Mouse (Mus musculus): ENCODE measurements at regions not wholly inside any gene's neighbourhood (a gene's known extent, or its start where the extent isn't known, plus 50 kb on each side); places are given as distances from the start of the nearest gene placed in this dataset.
"Not testable (repeated sequence)": the region's sequence is repeated elsewhere in the genome, so short reads cannot be mapped to it uniquely, and the experiment has no call there.

GRCm38 (mm10) chr15:92965556-92965955 lies 309.4 kb downstream of the Gxylt1 start:
- Histone ChIP-seq H3K4me3 (ENCODE audit: insufficient read depth, low read length) (no peak overlapping the region), H3K27ac (ENCODE audit: insufficient read depth, low read length) (no peak overlapping the region), H3K4me1 (ENCODE audit: control insufficient read depth, insufficient read depth, low read length) (no peaks in the 10 kb centered on the region)
- TF ChIP-seq POLR2A (IDR thresholded peaks at IDR 0.05; ENCODE audit: extremely low read depth, insufficient read depth, low read length) (no peak), CTCF (IDR thresholded peaks at IDR 0.05; ENCODE audit: extremely low read depth, insufficient read depth, low read length) (no peak)

GRCm38 (mm10) chr15:92964901-92965300 lies 310.1 kb downstream of the Gxylt1 start:
- TF ChIP-seq CTCF (IDR thresholded peaks at IDR 0.05; ENCODE audit: extremely low read depth, insufficient read depth, low read length) (no peak), POLR2A (IDR thresholded peaks at IDR 0.05; ENCODE audit: extremely low read depth, insufficient read depth, low read length) (no peak)
- no peaks in the 10 kb centered on the region for H3K4me1 ChIP-seq (ENCODE audit: control insufficient read depth, insufficient read depth, low read length)

GRCm38 (mm10) chr15:92964131-92964530 lies 310.8 kb downstream of the Gxylt1 start:
- no peak overlapping the region for H3K27ac ChIP-seq (ENCODE audit: insufficient read depth, low read length)

More at GRCm38 (mm10) chr15:92964901-92965300, 310.1 kb downstream of the Gxylt1 start:
- H3K4me3 ChIP-seq (ENCODE audit: insufficient read depth, low read length), result no peak overlapping the region
- H3K27ac ChIP-seq (ENCODE audit: insufficient read depth, low read length), result no peak overlapping the region

GRCm38 (mm10) chr15:92950912-92951311 lies 324.1 kb downstream of the Gxylt1 start:
- H3K4me3 ChIP-seq (ENCODE audit: insufficient read depth, low read length); H3K27ac ChIP-seq (ENCODE audit: insufficient read depth, low read length); H3K4me1 ChIP-seq (ENCODE audit: control insufficient read depth, insufficient read depth, low read length): not testable (repeated sequence)

More at GRCm38 (mm10) chr15:92964131-92964530, 310.8 kb downstream of the Gxylt1 start:
- no peak for TF ChIP-seq CTCF (IDR thresholded peaks at IDR 0.05; ENCODE audit: extremely low read depth, insufficient read depth, low read length)
- TF ChIP-seq POLR2A (IDR thresholded peaks at IDR 0.05; ENCODE audit: extremely low read depth, insufficient read depth, low read length), result no peak
- Histone ChIP-seq H3K4me3 (ENCODE audit: insufficient read depth, low read length) (no peak overlapping the region), H3K4me1 (ENCODE audit: control insufficient read depth, insufficient read depth, low read length) (no peaks in the 10 kb centered on the region)

- H3K4me3 ChIP-seq (ENCODE audit: insufficient read depth, low read length), result no peak overlapping the region
- no peak for TF ChIP-seq POLR2A (IDR thresholded peaks at IDR 0.05; ENCODE audit: extremely low read depth, insufficient read depth, low read length)
- no peak for TF ChIP-seq CTCF (IDR thresholded peaks at IDR 0.05; ENCODE audit: extremely low read depth, insufficient read depth, low read length)
Observed at GRCm38 (mm10) chr15:92946216-92946615, 328.8 kb downstream of the Gxylt1 start.

GRCm38 (mm10) chr15:92903821-92904220 lies 371.2 kb downstream of the Gxylt1 start:
- TF ChIP-seq CTCF (IDR thresholded peaks at IDR 0.05; ENCODE audit: extremely low read depth, insufficient read depth, low read length), result no peak
- TF ChIP-seq POLR2A (IDR thresholded peaks at IDR 0.05; ENCODE audit: extremely low read depth, insufficient read depth, low read length), result no peak
- no peak overlapping the region for H3K4me3 ChIP-seq (ENCODE audit: insufficient read depth, low read length)
- H3K27ac ChIP-seq (ENCODE audit: insufficient read depth, low read length), result no peak overlapping the region
- no peaks in the 10 kb centered on the region for H3K4me1 ChIP-seq (ENCODE audit: control insufficient read depth, insufficient read depth, low read length)

More at GRCm38 (mm10) chr15:92946216-92946615, 328.8 kb downstream of the Gxylt1 start:
- Histone ChIP-seq H3K4me1 (ENCODE audit: control insufficient read depth, insufficient read depth, low read length) (peaks cover 1% of the 10 kb centered on the region; the same call in 1 of the 2 replicates), H3K27ac (ENCODE audit: insufficient read depth, low read length) (no peak overlapping the region)

- Histone ChIP-seq H3K4me1 (ENCODE audit: control insufficient read depth, insufficient read depth, low read length) (no peaks in the 10 kb centered on the region), H3K4me3 (ENCODE audit: insufficient read depth, low read length) (no peak overlapping the region), H3K27ac (ENCODE audit: insufficient read depth, low read length) (no peak overlapping the region)
- TF ChIP-seq CTCF (IDR thresholded peaks at IDR 0.05; ENCODE audit: extremely low read depth, insufficient read depth, low read length), result no peak
- TF ChIP-seq POLR2A (IDR thresholded peaks at IDR 0.05; ENCODE audit: extremely low read depth, insufficient read depth, low read length), result no peak
Observed at GRCm38 (mm10) chr15:92897277-92897676, 377.7 kb downstream of the Gxylt1 start.

- TF ChIP-seq CTCF (IDR thresholded peaks at IDR 0.05; ENCODE audit: extremely low read depth, insufficient read depth, low read length) (no peak), POLR2A (IDR thresholded peaks at IDR 0.05; ENCODE audit: extremely low read depth, insufficient read depth, low read length) (no peak)
- no peak overlapping the region for H3K27ac ChIP-seq (ENCODE audit: insufficient read depth, low read length)
Observed at GRCm38 (mm10) chr15:92895836-92896235, 379.1 kb downstream of the Gxylt1 start.

GRCm38 (mm10) chr15:92876438-92876837 lies 398.5 kb downstream of the Gxylt1 start:
- Histone ChIP-seq H3K27ac (ENCODE audit: insufficient read depth, low read length) (no peak overlapping the region), H3K4me3 (ENCODE audit: insufficient read depth, low read length) (no peak overlapping the region), H3K4me1 (ENCODE audit: control insufficient read depth, insufficient read depth, low read length) (no peaks in the 10 kb centered on the region)
- TF ChIP-seq CTCF (IDR thresholded peaks at IDR 0.05; ENCODE audit: extremely low read depth, insufficient read depth, low read length), result no peak
- no peak for TF ChIP-seq POLR2A (IDR thresholded peaks at IDR 0.05; ENCODE audit: extremely low read depth, insufficient read depth, low read length)

More at GRCm38 (mm10) chr15:92895836-92896235, 379.1 kb downstream of the Gxylt1 start:
- Histone ChIP-seq H3K4me3 (ENCODE audit: insufficient read depth, low read length) (no peak overlapping the region), H3K4me1 (ENCODE audit: control insufficient read depth, insufficient read depth, low read length) (no peaks in the 10 kb centered on the region)

GRCm38 (mm10) chr15:92864106-92864505 lies 410.9 kb downstream of the Gxylt1 start:
- no peaks in the 10 kb centered on the region for H3K4me1 ChIP-seq (ENCODE audit: control insufficient read depth, insufficient read depth, low read length)
- H3K4me3 ChIP-seq (ENCODE audit: insufficient read depth, low read length), result no peak overlapping the region
- H3K27ac ChIP-seq (ENCODE audit: insufficient read depth, low read length), result no peak overlapping the region
- TF ChIP-seq POLR2A (IDR thresholded peaks at IDR 0.05; ENCODE audit: extremely low read depth, insufficient read depth, low read length), result no peak
- TF ChIP-seq CTCF (IDR thresholded peaks at IDR 0.05; ENCODE audit: extremely low read depth, insufficient read depth, low read length), result no peak
